Mouse (Mus musculus): Measurements from ENCODE around the gene Cdh23.

The Cdh23 gene

DNA sequence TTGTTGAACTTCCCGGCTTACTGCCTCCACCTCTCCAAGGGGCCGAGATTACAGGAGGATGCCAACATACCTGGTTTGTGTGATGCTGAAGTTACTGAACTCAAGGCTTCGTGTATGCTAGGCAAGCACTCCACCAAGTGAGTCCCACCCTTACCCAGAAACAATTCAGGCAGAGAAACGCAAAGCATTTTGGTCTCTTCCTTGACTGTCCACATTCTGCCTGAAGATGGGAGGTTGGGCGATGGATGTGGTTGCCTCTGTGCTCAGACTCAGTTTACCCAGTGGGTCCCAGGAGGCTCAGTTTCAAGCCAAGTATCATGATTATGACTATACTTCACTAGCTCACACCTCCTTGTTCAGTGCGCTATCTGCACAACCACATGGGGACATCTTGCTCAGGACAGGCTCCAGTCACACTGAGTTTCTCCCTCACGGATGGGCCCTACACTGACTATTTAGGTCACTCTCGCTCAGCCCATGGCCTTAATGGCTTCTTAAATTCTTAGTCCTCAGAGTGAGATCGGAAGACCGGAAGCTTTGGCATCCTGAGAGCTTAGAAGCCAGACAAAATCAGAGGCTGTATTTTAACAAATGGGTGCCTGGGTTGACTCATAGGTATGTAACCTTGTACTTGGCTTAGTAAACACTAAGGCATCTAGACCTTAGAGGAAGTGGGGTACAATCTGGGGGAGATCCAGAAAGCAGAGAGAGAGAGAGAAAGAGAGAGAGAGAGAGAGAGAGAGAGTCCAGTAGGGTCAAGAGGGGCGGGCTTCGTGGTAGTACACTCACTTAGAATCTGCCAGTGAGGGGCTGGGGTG is 118.2 kb downstream of the Cdh23 start:
- 93% methylated on average over 12 of the region's 12 CpGs for WGBS

DNA sequence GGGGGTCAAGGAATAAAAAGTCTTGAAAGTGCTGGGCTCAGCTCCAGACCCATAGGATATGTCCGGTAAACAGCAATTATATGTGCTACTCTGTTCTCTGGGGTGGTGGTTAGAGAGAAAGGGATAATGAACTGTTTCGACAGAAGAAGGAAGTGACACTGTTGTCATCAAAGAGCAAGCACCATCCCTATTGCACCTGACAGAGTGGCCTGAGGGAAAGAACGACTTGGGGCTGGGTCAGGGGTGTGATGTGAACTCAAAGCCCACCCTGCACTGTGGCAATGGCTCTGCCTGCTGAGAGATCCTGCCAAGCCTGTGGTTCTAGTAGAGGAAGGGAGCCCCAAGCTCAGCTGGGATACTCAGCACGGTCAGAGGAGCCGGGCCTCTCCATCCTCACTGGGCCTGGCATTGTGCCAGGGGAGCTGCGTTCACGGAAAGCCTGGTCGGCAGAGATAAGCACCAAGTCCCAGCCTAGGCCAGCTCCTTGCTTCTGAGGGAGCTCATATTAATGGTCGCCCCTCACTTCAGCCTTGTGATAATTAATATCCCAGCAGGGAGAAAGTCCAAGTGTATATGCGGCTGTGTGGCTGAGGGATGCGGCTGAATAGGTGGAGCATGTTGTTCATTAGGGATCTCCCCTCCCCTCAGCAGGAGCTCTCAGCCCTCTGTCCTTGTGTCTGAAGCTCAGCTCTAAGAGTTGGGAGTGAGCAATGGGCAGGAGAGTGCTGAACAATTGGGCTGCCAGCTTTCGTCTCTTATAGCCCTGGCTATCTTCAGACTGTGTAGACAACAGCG is 119.0 kb downstream of the Cdh23 start:
- WGBS, result 54% methylated on average over 13 of the region's 13 CpGs

DNA sequence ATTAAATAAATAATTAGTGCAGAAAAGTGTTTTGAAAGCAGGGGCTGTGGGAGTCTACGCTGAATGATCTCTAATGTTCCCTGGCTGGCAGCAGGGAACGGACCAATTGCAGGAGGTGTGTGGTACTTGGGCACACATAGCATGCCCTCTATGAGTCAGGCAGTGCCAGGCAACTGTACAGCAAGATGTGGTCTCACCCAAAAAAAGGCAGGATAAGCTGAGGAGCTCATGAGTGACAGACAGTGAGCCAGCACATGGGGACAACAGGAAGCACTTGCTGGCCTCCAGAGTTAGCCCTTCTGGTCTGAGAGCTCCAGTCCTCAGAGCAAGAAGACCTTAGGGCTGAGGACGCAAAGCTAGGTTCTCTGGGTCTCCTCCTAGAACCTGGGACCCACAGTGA is 121.4 kb downstream of the Cdh23 start:
- WGBS, result 95% methylated on average over 3 of the region's 3 CpGs

DNA sequence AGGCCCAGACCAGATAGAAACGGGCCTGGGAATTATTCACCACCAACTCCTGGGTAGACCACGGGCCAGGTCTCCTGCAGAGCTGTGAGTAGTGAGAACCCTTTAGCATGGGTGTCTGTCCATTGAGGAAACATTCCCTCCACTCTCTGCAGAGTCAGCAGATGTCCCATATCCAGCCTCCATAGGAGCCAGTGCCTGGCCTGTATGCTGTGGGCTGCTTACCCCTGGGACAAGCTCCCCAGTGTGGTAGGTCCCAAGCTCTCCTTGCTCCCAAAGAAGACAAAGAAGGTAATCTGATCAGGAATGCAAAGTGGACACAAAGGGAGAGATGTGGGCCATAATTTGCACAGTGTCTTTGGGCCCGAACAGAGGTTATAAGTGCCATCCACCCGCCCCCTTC is 124.8 kb downstream of the Cdh23 start:
- 87% methylated on average over 4 of the region's 4 CpGs for WGBS

DNA sequence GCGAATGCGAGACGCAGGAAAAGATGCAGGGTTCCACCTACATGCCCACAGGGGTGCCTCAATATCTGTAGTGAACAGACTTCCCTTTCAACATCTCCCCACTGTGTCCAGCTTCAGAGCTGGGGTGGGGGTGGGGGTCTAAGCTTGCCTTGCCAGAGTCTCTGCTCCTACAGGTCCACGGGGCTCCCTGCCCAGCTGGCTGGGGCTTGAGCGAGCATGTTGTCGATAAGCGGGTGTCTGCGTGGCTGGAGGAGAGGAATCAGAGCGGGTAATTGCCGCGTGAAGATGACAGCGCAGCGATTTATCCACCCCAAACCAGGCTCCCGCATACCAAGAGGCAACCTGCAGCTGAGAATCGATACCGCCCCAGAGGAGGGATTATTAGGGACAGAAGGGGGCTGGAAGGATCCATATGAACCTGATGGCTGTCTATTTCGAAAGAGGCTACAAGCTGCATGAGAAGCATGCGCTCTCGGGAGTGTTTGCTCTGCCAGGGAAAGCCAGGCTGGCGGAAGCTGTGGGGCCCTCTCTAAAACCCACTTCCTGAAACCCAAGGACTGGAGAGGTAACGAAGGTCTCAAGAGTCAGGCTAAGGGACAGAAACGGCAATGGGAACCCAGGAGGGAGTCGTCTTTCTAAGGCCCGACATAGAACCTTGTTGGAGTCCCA is 129.8 kb downstream of the Cdh23 start:
- 54% methylated on average over 24 of the region's 24 CpGs for WGBS

DNA sequence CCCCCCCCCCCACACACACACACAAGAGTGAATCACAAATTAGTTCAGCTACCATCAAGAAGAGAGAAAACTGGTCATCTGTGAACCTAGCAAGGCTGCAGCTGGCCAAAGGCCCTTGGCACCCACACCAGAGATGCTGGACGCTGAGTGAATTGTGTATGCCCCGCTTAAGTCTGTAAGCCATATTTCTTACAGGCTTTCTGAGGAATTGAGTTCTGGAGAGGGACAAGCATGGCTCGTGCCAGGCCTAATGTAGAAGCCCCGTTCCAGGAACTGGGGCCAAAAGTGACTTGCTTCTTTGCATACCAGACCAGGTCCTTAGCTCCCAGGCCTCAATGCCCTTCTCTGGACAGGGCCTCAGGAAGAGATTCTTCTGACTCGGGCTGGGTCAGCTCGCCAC is 132.2 kb downstream of the Cdh23 start:
- 73% methylated on average over 6 of the region's 6 CpGs for WGBS

DNA sequence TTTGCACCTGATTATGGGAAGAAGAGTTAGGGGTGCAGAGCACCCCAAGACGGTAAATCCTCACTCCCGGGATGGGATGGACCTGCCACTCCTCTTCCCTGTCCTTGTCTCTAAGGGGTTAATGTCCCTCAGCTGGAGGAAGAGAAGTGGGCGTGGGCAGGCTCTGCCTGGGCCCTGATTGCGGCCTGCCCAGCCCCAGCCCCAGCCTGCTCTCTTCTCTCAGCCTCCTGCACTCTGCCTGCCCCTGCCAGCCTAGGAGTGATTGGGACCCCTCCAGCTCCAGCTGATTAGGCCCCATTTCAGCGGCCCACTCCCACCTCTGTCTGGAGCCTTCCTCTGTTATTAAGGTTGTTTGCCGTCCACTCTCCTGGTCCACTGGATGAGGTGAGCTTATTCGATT is 133.3 kb downstream of the Cdh23 start:
- 64% methylated on average over 7 of the region's 7 CpGs for WGBS

DNA sequence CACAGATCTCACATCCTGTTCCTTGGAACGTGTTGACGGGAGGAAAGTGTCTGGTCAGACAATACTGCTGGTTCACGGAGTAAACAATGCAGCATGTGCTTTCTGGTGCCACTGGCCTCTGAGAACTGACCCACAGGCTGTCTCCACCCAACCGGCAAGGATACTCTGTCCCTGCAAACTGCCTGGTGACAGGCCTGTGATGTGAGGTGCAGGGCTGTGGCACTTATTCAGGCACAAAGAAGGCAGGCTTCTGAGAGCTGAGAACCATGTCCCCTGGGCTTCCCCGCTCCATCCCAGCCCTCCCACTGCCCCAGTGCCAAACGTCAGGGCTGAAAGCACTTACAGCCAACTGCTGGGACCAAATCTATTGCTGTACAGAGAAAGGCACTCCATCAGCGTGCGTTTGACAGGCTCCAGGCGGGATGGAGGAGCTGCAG is 137.8 kb downstream of the Cdh23 start:
- 61% methylated on average over 9 of the region's 9 CpGs for WGBS

DNA sequence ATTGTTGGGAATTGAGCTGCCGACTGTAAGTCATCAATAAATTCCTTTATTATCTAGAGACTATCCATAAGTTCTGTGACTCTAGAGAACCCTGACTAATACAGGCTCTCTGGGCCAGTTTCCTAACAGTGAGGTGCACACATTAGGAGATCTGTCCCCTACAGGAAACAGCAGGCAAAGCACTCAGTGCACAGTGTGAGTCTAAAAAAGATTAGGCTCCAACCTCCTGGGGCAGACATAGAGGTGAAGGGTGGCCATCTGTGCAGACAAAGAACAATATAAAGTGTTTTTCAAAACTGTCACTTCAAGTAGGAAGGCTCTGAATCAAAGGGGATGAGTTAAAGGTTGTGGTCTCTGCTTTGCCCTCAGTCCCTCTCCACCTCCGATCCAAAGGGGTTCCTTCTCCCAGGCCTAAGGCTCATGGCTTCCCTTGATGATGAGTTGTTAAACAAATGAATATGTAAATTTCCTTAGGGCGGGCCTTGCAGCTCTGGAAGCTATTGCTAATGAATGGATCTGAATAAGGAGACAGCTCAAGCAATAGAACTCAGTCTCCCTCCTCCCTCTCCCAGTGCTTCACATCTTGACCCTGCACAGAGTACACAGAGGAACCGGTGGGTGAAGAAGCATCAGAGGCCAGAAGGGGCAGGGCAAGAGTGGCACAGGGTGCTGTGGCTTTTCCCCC is 143.2 kb downstream of the Cdh23 start:
- 71% methylated on average over 4 of the region's 4 CpGs for WGBS

DNA sequence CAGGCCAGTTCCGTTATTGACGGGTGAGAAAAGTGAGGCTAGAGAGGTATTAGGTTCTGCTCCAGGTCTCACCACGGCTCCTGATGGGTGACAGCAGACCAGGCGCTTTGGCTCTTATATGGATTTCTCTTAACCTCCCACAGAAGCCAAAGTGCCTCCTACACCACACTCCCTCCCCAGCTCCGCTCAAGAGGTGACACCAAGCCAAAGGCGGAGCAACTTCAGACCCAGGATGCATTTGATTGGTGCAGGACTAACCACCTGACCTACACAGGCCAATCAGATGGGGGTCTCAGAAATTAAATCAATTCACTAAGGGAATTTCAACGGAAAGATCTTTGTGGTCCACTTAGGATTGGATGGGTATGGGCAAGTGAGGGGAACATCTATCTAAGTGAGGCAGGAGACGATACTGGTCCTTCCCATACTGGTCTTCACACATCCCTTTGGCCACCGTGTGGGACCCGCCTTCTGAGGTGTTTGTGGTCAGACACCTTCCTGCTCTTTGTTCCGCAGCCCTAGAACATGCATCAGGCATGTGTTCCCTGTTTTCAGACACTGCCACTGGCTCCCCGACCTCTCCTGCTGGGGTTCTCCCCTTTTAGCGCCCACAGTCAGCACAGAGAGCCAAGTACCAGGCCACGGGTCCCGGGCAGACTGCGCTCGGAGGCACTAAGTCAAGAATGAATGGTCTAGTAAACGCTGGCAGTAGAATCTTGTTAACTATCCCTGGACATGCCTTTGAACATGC is 157.0 kb downstream of the Cdh23 start:
- 84% methylated on average over 18 of the region's 18 CpGs for WGBS

DNA sequence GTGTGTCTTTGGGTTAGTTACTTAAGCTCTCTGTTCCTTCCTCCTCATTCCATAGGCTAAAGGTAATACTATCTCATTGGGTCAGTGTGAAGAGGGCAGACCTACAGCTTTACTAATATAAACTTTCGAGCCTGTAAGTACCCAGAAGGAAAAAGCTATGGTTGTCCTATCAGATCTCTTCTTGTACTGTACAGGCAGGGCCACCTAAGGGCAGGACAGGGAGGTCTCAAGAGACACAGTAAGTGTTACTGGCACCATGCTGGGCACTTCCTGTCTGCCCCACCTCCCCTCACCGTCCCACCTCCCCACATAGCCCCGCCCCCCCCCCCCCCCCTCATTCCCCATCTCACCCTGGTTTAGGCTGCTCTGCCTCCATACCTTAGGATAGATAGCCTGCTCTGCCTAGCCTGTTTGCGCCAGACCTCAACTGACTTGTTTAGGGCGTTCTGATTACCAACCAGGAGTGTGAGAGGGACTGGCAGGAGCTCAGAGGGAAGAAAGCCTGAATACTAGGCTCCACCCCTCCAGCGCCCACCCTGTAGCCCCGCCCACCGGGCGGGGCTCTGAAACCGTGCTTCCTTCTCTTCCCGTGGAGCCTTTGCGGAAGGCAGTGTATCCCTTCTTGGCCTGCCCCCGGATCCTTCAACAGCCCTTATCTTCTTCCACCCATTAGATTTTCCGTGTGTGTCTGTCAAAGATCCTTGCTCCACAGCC is 160.0 kb downstream of the Cdh23 start:
- 28% methylated on average over 13 of the region's 14 CpGs for WGBS

DNA sequence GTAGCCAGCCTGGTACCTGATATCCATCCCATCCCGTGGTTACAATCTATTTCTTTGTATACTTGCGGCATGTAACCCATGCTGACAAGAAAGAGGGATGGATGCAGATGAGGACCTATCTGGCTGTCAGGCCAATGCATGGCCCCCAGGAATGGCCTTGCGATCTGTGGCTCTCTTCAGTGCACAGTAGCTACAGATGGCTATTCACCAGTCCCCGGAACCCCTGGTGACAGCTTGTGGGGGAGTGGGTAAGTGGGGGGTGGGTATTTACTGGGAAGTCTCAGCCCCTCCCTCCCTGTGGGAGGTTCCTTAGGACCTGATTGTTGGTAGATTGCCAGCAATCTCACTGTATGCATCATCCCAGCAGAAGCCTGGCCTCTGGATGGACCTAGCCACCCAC is 163.8 kb downstream of the Cdh23 start:
- 90% methylated on average over 4 of the region's 4 CpGs for WGBS

DNA sequence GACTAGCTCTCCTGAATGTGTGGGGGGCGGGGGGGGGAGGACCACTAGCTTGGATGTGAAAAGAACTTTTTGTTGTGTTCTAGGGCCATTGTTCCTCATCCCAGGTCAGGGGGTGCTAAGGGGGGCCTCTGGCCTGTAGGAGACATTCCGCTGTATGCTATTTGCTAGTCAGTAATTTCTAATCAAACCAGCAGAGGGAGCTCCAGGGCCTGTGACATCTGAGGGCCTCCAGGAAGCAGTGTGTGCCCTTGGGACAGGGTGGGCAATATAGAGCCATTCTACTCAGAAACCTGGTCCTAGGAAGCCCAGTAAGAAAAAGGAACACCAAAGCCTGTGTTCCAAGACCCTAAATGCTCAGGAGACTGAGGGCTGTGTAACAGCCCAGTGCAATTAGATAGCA is 164.9 kb downstream of the Cdh23 start:
- 41% methylated on average over 2 of the region's 2 CpGs for WGBS

DNA sequence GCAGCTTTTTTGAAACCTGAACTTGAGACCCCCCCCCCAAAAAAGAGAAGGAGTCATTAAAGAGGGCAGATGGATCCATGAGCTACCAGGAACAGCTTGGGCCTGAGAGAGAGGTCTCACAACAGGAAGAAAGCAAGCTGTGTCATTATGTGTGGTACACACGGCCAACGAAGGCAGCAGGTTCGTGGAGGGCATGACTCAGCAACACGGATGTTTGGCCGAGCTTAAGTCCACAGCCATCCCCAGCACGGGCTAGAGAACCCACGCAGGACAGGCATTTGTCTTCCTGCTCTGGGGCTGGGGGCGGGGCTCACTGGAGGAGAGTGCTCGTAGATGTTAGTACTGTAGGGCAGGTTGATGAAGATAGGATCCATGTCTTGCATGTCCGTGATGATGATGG is 165.7 kb downstream of the Cdh23 start:
- WGBS, result 75% methylated on average over 10 of the region's 10 CpGs

DNA sequence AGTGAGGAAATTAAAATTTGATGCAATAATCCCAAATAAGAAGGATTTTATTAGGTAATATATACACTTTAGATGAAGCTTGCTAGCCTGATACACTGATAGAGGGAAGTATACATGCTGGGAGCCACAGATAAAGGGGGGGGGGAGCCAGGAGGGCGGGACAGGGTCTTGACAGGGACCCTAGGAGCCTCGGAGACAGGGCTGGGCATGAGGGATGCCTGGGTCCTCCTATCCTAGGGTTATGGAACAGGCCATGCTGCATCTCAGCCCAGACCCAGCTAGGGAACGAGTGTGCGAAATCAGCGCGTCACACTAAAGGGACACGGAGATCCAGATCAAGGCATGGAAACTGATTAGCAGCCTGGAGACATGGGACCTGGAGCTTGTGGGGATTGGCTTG is 168.3 kb downstream of the Cdh23 start:
- 83% methylated on average over 7 of the region's 7 CpGs for WGBS

DNA sequence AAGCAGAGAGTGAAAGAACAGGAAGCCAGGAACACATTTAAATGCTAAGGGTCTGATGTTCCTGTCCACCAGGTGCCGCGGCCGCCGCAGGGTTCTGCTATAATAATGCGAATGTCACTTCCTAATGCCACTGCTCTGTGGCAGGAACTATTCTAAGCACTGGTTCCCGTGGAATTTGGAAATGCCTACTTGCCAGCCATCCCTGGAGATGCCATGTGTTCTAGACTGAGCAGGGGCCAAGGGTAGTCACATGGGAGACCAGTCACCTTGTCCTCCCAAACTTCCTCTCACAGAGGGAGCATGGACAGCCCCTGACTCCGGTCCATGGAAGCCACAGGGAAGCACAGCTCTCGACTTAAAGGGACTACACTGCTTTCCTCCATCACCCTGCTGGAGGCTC is 171.2 kb downstream of the Cdh23 start:
- 82% methylated on average over 8 of the region's 8 CpGs for WGBS

DNA sequence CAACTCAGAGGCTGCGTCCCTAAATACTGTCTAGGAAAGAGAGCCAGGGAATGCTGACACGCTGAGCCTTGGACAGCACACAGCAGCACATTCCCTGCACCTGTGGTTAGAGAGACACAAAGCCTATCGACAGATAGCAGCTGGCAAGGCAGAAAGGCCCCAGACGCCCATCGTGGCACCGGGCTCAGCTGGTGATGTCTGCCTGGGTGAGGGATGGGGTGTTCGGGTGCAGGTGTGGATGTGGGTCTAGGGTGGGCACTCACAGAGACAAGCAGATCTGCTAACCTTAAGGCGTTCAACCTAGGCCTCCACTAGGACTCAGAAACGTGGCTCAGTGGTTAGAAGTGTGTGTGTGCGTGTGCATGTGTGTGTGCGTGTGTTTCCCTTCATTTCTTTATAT is 180.0 kb downstream of the Cdh23 start:
- 88% methylated on average over 11 of the region's 11 CpGs for WGBS

DNA sequence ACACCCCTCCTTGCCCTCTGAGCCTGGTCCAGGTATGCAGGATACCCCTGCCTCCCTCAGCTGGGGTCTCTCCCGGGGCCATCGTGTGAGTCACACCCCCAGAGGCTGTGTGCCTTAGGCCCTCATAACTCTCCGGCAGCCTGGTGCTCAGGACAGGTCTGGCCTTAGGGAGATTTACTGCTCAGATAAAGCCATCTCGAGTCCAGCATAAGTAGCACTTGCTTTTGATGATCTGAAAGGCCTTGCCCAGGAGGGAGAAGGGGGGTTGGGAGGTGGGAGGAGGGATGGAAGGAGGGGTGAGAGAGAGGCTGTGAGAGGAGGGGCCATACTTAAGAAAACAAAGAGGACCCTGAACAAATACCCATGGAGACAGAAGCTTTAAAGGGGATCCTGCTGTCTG is 197.8 kb downstream of the Cdh23 start:
- WGBS, result 59% methylated on average over 4 of the region's 4 CpGs

DNA sequence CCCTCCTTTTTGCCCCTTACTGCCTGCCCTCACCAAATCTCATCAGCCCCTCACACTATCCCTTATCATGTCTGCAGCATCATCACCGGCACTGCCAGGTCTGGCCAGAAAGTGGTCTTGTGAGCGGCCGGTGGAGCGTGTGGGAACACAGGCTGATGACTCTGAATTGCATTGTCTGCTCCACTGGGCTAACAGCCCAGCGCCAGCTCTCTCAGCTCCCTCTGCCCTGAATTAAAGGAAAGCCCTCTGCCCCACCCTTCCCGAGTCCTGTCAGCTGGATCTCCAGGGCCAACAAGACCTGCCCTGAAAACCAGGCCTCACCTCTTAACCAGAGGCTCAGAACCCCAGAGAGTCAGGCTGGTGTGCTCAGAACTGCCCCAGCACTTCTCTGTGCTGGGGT is 201.2 kb downstream of the Cdh23 start:
- 49% methylated on average over 6 of the region's 6 CpGs for WGBS

DNA sequence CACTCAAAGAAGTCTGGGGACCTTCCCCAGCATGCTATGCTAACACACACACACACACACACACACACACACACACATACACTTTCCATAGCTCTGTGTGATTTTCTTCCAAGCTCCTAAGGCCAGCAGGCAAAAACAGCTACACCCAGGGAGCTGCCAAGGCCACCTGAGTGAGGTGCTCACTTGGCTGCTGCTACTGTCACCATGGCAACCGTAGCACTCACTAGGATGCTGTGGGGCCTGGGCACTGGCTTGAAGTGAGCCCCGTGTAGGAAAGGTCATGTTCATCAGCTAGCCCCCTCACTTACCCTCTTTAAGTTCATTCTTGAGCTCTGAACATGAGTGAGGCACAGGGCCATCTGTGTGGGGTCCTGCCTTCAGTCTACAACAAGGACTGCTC is 204.8 kb downstream of the Cdh23 start:
- 65% methylated on average over 2 of the region's 2 CpGs for WGBS

DNA sequence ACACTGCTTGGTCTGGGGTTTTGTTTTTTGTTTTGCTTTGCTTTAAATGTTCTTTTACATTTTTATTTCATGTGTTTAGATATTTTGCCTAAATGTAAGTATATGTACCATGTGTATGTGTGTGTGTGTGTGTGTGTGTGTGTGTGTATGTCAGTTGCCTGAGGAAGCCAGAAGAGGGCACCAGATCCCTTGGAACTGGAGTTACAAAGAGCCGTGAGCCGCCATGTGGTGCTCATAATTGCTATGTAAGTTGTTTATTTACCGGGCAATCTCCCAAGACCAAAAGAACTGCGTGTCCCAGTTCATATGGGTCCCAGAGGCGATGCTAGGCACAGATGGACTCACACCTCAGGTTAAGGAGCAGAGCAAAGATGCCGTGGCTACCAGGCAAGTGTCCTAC is 214.9 kb downstream of the Cdh23 start:
- 96% methylated on average over 6 of the region's 6 CpGs for WGBS

Measured in cerebral cortex, adult 2 months (tissue).